Mouse (Mus musculus) right cerebral cortex, postnatal 14 days (tissue): ENCODE measurements around the gene Crtac1.
A peak's percentile ranks its signal among the peaks of the same experiment; 100 is the strongest.

Source experiments
- DNase-seq: peaks from one replicate; pipeline ENCODE4 v3.0.0; 2022

Crtac1 gene

DNA sequence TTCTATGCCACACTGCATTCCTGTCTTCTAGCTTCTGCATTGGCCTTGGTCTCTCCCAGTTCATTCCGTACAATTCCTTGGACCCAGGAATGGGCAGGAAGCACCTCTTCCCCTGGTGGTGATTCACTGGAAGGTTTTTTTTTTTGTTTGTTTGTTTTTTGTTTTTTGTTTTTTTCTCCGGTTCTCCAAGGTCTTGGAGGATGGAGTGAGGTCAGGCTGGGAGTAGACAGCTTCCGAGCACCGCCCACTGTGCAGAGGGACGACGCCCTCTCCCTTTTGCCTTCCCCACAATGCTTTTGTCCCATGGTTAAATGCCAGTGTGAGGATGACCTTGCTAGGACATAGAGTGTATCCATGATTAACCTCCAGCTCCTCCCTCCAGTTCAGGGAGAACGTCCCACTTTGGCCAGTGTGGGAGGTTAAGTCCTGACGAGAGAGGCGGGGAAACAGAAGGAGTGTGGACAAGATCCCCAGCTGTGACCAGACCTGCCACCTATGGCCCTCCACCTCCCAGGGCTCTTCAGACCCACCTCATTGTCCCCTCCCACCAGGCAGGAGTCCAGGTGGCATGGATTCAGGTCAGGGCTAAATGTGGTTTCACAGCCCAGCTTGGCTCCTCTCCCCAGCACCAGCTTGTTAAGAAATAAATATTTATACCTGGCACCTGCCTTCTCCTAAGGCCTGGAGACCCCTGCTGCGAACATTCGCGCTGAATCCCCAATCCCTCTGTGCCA is 109.1 kb downstream of the Crtac1 start:
- no peak for DNase-seq

DNA sequence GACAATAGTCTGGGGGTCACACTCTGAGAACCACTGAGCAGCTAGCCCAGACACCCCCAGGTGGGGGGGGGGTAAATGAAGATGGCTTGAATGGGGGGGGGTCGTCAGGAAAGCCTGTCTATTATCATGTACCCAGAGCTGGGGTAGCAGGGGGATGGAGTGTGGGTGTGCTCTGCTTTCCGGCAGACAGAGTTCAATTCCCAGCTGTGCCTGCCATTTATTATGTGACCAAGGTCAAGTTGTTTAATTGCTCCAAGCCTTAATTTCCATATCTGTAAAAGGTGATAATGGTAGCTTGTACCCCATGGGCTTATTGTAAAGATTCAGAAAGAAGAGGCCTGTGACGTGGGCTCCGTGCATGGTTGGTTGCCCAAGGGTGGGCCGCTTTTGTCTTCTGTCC is 109.6 kb downstream of the Crtac1 start:
- DNase-seq, result no peak

- DNase-seq, result no peak
These were observed 113.7 kb downstream of the Crtac1 start for GRCm38 (mm10) chr19:42317648-42318425.

- DNase-seq, result peak; percentile 47
These were observed 114.6 kb downstream of the Crtac1 start for GRCm38 (mm10) chr19:42316998-42317397.

DNA sequence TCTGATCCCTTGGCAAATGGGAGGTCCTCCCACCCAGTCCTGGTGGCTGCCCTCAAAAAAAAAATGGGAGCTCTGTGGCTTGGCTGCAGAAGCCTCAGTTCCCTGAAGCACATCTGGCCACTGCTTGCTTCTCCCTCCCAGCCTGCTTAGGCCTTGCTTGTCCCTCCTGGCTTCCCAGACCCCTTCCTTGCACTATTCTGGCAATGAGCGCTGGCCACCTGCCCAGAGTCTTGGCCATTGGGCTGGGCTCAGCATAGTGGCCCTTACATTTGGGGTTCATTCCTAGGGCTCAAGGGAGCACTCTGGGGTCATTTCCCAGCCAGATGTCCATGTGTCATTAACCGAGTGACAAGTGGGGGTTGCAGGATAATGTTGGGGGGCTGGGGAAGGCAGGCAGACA is 115.1 kb downstream of the Crtac1 start:
- peak; percentile 58 for DNase-seq

DNA sequence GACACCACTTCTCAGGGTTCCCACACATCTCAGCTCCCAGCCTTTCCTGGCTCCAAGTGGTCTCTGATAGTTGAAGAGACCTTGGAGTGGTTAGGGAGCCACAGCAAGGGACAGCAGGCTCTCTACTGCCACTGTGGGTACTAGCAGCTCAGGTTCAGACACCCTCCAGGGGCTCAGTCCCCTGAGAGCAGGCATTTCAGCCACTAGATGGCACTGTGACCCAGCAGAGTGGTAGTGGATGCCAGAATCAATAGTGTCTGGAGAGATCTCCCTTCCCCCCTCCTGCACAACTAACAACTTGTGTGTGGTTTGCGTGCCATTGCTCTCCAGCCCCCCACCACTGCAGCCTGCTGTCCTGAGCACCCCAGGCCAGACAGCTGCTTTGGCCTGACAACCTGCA is 115.7 kb downstream of the Crtac1 start:
- DNase-seq, result peak; percentile 89

DNA sequence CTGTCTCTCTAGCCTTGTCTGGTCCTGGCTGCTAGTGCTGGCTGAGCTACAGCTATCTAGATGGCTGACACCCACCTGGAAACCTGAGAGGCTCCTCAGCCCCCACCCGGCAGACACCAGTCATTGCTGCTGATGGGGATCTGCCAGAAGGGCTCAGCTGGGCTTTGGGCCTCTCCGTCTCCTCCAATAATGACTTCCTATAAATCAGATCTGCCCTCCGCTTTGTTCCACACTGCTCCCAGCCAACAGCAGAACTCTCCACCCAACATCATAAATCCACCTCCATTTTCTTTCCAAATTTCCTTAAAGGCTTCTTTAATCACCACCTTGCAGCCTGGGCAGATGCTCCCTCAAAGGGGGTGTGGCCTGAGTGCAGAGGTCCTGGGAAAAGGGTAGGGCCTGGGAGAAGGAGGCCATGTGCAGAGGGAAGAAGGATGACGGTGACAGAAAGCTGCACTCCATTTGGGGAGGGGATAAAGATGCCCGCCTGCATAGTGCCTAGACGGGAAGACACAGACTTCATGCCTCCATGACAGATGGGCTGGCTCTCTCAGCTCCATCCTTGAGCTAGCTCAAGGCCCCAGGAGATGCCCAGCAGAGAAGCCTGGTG is 116.4 kb downstream of the Crtac1 start:
- DNase-seq, result no peak

- no peak for DNase-seq
These were observed 119.4 kb downstream of the Crtac1 start for GRCm38 (mm10) chr19:42312191-42312590.

- DNase-seq, result no peak
These were observed 120.3 kb downstream of the Crtac1 start for GRCm38 (mm10) chr19:42311332-42311731.

DNA sequence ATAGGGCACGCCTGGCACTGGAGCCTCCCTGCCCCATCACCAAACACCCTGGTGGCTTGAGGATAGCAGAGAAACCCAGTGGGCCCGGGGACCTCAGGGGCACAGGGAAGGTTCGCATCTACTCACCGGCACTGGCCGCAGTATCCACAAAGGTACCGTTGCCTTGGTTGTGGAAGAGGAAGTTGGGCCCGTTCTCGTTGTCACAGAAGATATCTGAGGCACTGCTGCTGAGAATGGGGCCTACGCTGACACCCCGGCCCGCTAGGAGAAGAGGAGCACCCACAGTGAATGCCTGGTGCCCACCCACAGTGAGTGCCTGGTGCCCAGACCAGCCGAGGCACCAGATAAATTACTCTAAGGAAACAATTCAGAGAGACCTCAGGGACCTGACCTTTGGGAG is 122.7 kb downstream of the Crtac1 start:
- DNase-seq, result no peak

DNA sequence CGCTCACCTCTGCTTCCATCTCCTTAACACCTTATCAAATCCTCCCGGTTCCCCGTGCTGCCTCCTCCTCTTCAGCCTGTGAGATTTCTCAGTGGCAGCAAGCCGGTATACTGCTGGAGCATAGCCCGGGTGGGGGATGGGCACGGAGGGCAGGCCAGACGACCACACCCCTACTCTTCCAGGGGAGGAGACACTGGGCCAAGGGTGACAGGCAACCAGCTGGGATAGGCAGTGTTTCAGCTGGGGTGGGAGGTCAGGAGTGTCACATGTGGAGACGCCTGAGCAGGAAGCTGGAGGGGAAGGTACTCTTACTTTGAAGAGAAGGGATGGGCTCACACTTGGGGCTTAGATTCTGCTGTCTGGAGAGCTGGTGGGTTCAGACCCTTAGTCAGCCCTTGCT is 124.6 kb downstream of the Crtac1 start:
- no peak for DNase-seq

DNA sequence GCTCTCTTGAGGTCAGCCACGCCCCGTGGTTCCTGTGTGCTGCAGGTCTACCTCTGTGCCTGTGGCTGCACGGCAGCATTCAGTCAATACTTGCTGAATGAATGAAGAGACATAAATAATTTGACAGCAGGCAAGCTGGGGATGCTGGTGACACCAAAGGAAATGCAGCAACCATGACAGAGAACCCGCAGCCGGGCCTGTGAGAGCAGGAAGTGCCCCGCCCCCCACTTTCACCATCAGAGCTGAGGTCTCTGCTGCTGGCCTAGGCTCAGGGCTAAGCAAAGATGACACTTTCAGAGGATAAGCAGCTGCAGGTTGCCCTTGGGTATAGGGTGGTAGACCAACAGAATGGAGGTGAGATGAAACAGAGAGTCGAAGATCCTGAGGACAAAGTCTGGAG is 125.4 kb downstream of the Crtac1 start:
- DNase-seq, result no peak

DNA sequence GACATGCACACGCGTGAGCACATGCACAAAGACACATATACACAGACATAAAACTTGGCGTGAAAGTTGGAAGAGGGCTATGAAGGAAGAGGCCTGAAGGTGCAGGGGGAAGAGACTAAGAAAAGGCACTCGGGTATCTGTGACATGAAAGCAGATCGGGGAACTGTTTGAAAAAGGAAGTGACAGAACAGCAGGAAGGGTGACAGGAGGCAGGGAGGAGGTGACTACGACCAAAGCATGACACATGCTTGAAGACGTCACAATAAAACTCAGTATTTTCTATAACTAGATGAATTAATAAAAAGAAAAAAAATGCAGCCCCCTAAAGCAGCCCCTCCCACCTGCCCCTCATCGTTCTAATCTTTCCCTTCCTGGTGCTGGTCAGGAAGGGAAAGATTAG is 125.8 kb downstream of the Crtac1 start:
- no peak for DNase-seq

GRCm38 (mm10) chr19:42304506-42304905 is 127.1 kb downstream of the Crtac1 start:
- no peak for DNase-seq

DNA sequence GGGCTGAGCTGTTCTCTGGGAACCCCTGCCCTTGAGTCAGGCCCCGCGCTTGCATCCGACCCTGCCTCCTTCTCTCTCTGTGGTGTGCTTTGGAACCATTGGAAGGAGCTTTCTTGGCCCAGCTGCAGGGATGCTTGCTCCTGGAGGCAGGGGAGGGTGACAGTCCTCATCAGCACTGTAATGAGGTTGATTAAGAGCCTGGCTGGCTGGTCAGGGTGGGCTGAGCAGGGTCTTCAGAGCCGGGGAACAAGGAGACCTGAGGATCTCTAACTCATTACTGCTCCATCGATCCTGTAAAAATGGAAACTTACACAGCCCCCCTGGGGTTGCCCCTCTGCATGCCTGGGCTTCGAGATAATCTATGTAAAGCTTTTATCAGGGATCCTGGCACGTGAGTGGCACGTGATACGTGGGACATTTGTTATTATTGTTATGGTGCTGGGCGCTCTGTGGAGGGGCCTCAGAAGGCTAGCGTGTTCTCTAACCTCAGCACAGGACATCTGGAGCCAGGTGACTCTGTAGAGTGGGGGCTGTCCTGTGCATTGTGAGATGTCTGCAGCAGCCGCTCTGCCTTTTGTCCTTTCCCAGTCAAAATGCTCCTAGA is 128.3 kb downstream of the Crtac1 start:
- DNase-seq, result no peak

GRCm38 (mm10) chr19:42293216-42293615 is 138.4 kb downstream of the Crtac1 start:
- DNase-seq, result no peak

DNA sequence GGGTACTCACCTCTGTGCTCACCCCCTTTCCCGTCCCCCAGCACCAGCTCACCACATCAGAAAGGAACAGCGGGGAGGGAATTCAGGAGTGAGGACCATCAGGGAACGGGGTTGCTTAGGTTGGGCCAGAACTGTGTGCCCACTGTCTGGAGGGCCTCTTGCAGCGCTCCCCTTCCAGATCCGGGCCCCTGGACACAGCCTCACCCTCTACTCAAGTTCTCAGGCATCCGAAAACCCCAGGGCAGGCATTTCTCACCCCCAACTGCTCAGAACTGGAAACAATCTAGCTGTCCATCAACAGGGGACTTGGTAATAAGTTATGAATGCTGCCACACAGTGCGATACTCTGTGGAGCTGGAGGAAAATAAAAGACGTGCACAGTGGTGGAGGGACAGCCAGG is 139.5 kb downstream of the Crtac1 start:
- no peak for DNase-seq

GRCm38 (mm10) chr19:42290954-42291661 is 140.5 kb downstream of the Crtac1 start:
- DNase-seq, result no peak

GRCm38 (mm10) chr19:42288361-42288760 is 143.2 kb downstream of the Crtac1 start:
- no peak for DNase-seq

- no peak for DNase-seq
These were observed 147.4 kb downstream of the Crtac1 start for GRCm38 (mm10) chr19:42284178-42284577.

GRCm38 (mm10) chr19:42279611-42280010 is 152.0 kb downstream of the Crtac1 start:
- DNase-seq, result no peak

GRCm38 (mm10) chr19:42278461-42278860 is 153.1 kb downstream of the Crtac1 start:
- no peak for DNase-seq

- no peak for DNase-seq
These were observed 154.3 kb downstream of the Crtac1 start for GRCm38 (mm10) chr19:42277288-42277687.
